Mouse (Mus musculus): Measurements from ENCODE around the gene Rtbdn. TPM values are rescaled to one million over a fixed set of nuclear protein-coding genes. Genes with fewer than 3 reads are reported as not detected.
"Not testable (repeated sequence)": the region's sequence is repeated elsewhere in the genome, so short reads cannot be mapped to it uniquely, and the experiment has no call there.

The Rtbdn gene
- polyA plus RNA-seq, 1 experiment from 2014 or later = not detected

- 23% methylated on average over 6 of the region's 7 CpGs for WGBS
- not testable (repeated sequence) for ATAC-seq (ENCODE audit: low read depth); H3K9me3 ChIP-seq (ENCODE audit: control insufficient read depth, low read length); H3K27ac ChIP-seq (replicated peaks; ENCODE audit: low read depth, low read length); DNase-seq (ENCODE audit: low spot score); H3K4me1 ChIP-seq (ENCODE audit: control insufficient read depth, insufficient read depth, low read length); H3K36me3 ChIP-seq (ENCODE audit: control insufficient read depth, insufficient read depth, low read length)
- peak overlapping the region; percentile 85 for H3K4me2 ChIP-seq (ENCODE audit: low read depth, low read length)
- peaks cover 26% of the 10 kb centered on the region for H3K27me3 ChIP-seq (replicated peaks; ENCODE audit: control insufficient read depth, insufficient read depth, low read length)
- peak overlapping the region; percentile 59 for H3K4me3 ChIP-seq (ENCODE audit: low read depth, low read length)
- peak overlapping the region; percentile 38; the same call in 1 of the 2 replicates for H3K9ac ChIP-seq (ENCODE audit: low read depth, low read length)
Observed at GRCm38 (mm10) chr8:84907979-84908378, 38.8 kb upstream of the Rtbdn start.

GRCm38 (mm10) chr8:84908421-84909161, 38.2 kb upstream of the Rtbdn start, which contains the start of gene Dnase2a:
TSS of gene Dnase2a (plus strand) at chr8:84908560.
- Histone ChIP-seq H3K4me1 (ENCODE audit: control insufficient read depth, insufficient read depth, low read length) (peaks cover 9% of the 10 kb centered on the region; the same call in 1 of the 2 replicates), H3K27ac (replicated peaks; ENCODE audit: low read depth, low read length) (no peak within 1 kb of the TSS), H3K9ac (ENCODE audit: low read depth, low read length) (peak within 1 kb of the TSS; percentile 74), H3K4me2 (ENCODE audit: low read depth, low read length) (peak within 1 kb of the TSS; percentile 85), H3K27me3 (replicated peaks; ENCODE audit: control insufficient read depth, insufficient read depth, low read length) (peaks cover 29% of the 10 kb centered on the region), H3K4me3 (ENCODE audit: low read depth, low read length) (peak within 1 kb of the TSS; percentile 59), H3K36me3 (ENCODE audit: control insufficient read depth, insufficient read depth, low read length) (no peaks in the 10 kb centered on the region), H3K9me3 (ENCODE audit: control insufficient read depth, low read length) (no peaks in the 10 kb centered on the region)
- peak; percentile 99 for DNase-seq (ENCODE audit: low spot score)
- peak; percentile 92 for ATAC-seq (ENCODE audit: low read depth)
- 2% methylated on average over 29 of the region's 45 CpGs for WGBS

- H3K27ac ChIP-seq (replicated peaks; ENCODE audit: low read depth, low read length) = no peak overlapping the region
- no peak for DNase-seq (ENCODE audit: low spot score)
- no peaks in the 10 kb centered on the region for H3K36me3 ChIP-seq (ENCODE audit: control insufficient read depth, insufficient read depth, low read length)
- H3K4me2 ChIP-seq (ENCODE audit: low read depth, low read length) = peak overlapping the region; percentile 85
- H3K4me3 ChIP-seq (ENCODE audit: low read depth, low read length) = peak overlapping the region; percentile 59
- peaks cover 9% of the 10 kb centered on the region; the same call in 1 of the 2 replicates for H3K4me1 ChIP-seq (ENCODE audit: control insufficient read depth, insufficient read depth, low read length)
- 54% methylated on average over 18 of the region's 20 CpGs for WGBS
- H3K9ac ChIP-seq (ENCODE audit: low read depth, low read length) = peak overlapping the region; percentile 74
- H3K9me3 ChIP-seq (ENCODE audit: control insufficient read depth, low read length) = peaks cover 5% of the 10 kb centered on the region; the same call in 1 of the 2 replicates
- ATAC-seq (ENCODE audit: low read depth) = no peak
- peaks cover 34% of the 10 kb centered on the region for H3K27me3 ChIP-seq (replicated peaks; ENCODE audit: control insufficient read depth, insufficient read depth, low read length)
Observed at GRCm38 (mm10) chr8:84909162-84909767, 37.5 kb upstream of the Rtbdn start.

GRCm38 (mm10) chr8:84909949-84910348, 36.8 kb upstream of the Rtbdn start:
- H3K27me3 ChIP-seq (replicated peaks; ENCODE audit: control insufficient read depth, insufficient read depth, low read length) = peaks cover 34% of the 10 kb centered on the region

GRCm38 (mm10) chr8:84910551-84910950, 36.2 kb upstream of the Rtbdn start:
- Histone ChIP-seq H3K4me2 (ENCODE audit: low read depth, low read length) (no peak overlapping the region), H3K36me3 (ENCODE audit: control insufficient read depth, insufficient read depth, low read length) (no peaks in the 10 kb centered on the region), H3K27ac (replicated peaks; ENCODE audit: low read depth, low read length) (no peak overlapping the region), H3K4me1 (ENCODE audit: control insufficient read depth, insufficient read depth, low read length) (peaks cover 9% of the 10 kb centered on the region; the same call in 1 of the 2 replicates), H3K27me3 (replicated peaks; ENCODE audit: control insufficient read depth, insufficient read depth, low read length) (peaks cover 34% of the 10 kb centered on the region), H3K9me3 (ENCODE audit: control insufficient read depth, low read length) (peaks cover 5% of the 10 kb centered on the region; the same call in 1 of the 2 replicates), H3K9ac (ENCODE audit: low read depth, low read length) (no peak overlapping the region), H3K4me3 (ENCODE audit: low read depth, low read length) (no peak overlapping the region)
- WGBS = 83% methylated on average over 6 of the region's 6 CpGs
- ATAC-seq (ENCODE audit: low read depth) (no peak), DNase-seq (ENCODE audit: low spot score) (no peak)

More at GRCm38 (mm10) chr8:84909949-84910348, 36.8 kb upstream of the Rtbdn start:
- H3K9ac ChIP-seq (ENCODE audit: low read depth, low read length) = no peak overlapping the region
- H3K27ac ChIP-seq (replicated peaks; ENCODE audit: low read depth, low read length) = no peak overlapping the region
- H3K4me3 ChIP-seq (ENCODE audit: low read depth, low read length) = no peak overlapping the region
- no peak for ATAC-seq (ENCODE audit: low read depth)
- peaks cover 5% of the 10 kb centered on the region; the same call in 1 of the 2 replicates for H3K9me3 ChIP-seq (ENCODE audit: control insufficient read depth, low read length)
- 51% methylated on average over 5 of the region's 5 CpGs for whole genome bisulfite sequencing
- peaks cover 9% of the 10 kb centered on the region; the same call in 1 of the 2 replicates for H3K4me1 ChIP-seq (ENCODE audit: control insufficient read depth, insufficient read depth, low read length)
- no peaks in the 10 kb centered on the region for H3K36me3 ChIP-seq (ENCODE audit: control insufficient read depth, insufficient read depth, low read length)
- DNase-seq (ENCODE audit: low spot score) = no peak
- 0 out of 2 replicates have a peak overlapping the region, but pooled peaks have one; percentile 85 for H3K4me2 ChIP-seq (ENCODE audit: low read depth, low read length)

- DNase-seq (ENCODE audit: low spot score) = no peak
- Histone ChIP-seq H3K4me1 (ENCODE audit: control insufficient read depth, insufficient read depth, low read length) (peaks cover 9% of the 10 kb centered on the region; the same call in 1 of the 2 replicates), H3K4me2 (ENCODE audit: low read depth, low read length) (no peak overlapping the region; the same call in 1 of the 2 replicates), H3K9me3 (ENCODE audit: control insufficient read depth, low read length) (peaks cover 5% of the 10 kb centered on the region; the same call in 1 of the 2 replicates), H3K9ac (ENCODE audit: low read depth, low read length) (no peak overlapping the region), H3K4me3 (ENCODE audit: low read depth, low read length) (no peak overlapping the region), H3K27me3 (replicated peaks; ENCODE audit: control insufficient read depth, insufficient read depth, low read length) (peaks cover 34% of the 10 kb centered on the region), H3K27ac (replicated peaks; ENCODE audit: low read depth, low read length) (no peak overlapping the region), H3K36me3 (ENCODE audit: control insufficient read depth, insufficient read depth, low read length) (no peaks in the 10 kb centered on the region)
- no peak for ATAC-seq (ENCODE audit: low read depth)
- 79% methylated on average over 5 of the region's 9 CpGs for WGBS
Observed at GRCm38 (mm10) chr8:84911854-84912253, 34.9 kb upstream of the Rtbdn start.

- Histone ChIP-seq H3K9ac (ENCODE audit: low read depth, low read length) (no peak overlapping the region), H3K9me3 (ENCODE audit: control insufficient read depth, low read length) (peaks cover 5% of the 10 kb centered on the region; the same call in 1 of the 2 replicates), H3K36me3 (ENCODE audit: control insufficient read depth, insufficient read depth, low read length) (no peaks in the 10 kb centered on the region), H3K4me2 (ENCODE audit: low read depth, low read length) (peak overlapping the region; percentile 70), H3K27ac (replicated peaks; ENCODE audit: low read depth, low read length) (no peak overlapping the region), H3K4me1 (ENCODE audit: control insufficient read depth, insufficient read depth, low read length) (peaks cover 9% of the 10 kb centered on the region; the same call in 1 of the 2 replicates), H3K4me3 (ENCODE audit: low read depth, low read length) (peak overlapping the region; percentile 49), H3K27me3 (replicated peaks; ENCODE audit: control insufficient read depth, insufficient read depth, low read length) (peaks cover 34% of the 10 kb centered on the region)
- 20% methylated on average over 25 of the region's 27 CpGs for WGBS
- no peak for ATAC-seq (ENCODE audit: low read depth)
- no peak for DNase-seq (ENCODE audit: low spot score)
Observed at GRCm38 (mm10) chr8:84912391-84912790, 34.4 kb upstream of the Rtbdn start.

GRCm38 (mm10) chr8:84912895-84913501, 33.8 kb upstream of the Rtbdn start:
- Histone ChIP-seq H3K4me3 (ENCODE audit: low read depth, low read length) (peak overlapping the region; percentile 49), H3K27me3 (replicated peaks; ENCODE audit: control insufficient read depth, insufficient read depth, low read length) (peaks cover 34% of the 10 kb centered on the region), H3K4me2 (ENCODE audit: low read depth, low read length) (peak overlapping the region; percentile 70), H3K36me3 (ENCODE audit: control insufficient read depth, insufficient read depth, low read length) (no peaks in the 10 kb centered on the region), H3K9ac (ENCODE audit: low read depth, low read length) (peak overlapping the region; percentile 50), H3K4me1 (ENCODE audit: control insufficient read depth, insufficient read depth, low read length) (peaks cover 9% of the 10 kb centered on the region; the same call in 1 of the 2 replicates), H3K27ac (replicated peaks; ENCODE audit: low read depth, low read length) (no peak overlapping the region), H3K9me3 (ENCODE audit: control insufficient read depth, low read length) (peaks cover 5% of the 10 kb centered on the region; the same call in 1 of the 2 replicates)
- WGBS = 1% methylated on average over 47 of the region's 55 CpGs
- DNase-seq (ENCODE audit: low spot score) (peak; percentile 87), ATAC-seq (ENCODE audit: low read depth) (peak; percentile 60)

All from embryonic facial prominence, embryonic 14.5 days (tissue).